Comparison of ENCODE assay signal across 19 mouse cellular contexts in the genomic region with DNA sequence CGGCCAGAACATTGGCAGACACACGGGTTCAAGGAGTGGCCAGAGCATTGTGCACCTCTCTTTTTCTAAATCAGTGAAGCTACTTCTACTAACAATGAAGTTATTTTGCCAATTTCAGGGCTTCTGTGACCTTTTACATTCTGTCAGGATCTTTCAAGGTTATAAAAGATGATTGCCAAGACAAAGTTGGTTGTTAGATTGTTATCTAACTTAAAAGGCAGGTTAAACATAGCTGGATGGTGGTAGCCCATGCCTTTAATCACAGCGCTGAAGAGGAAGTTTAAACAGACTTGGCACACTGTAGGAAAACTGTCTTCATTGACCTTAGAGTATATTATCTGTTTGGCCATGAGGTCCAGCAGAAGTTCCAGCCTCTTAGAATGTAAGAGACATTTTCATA. TPM values are rescaled to one million over a fixed set of nuclear protein-coding genes. Genes with fewer than 3 reads are reported as not detected.
"Had no signal": no experiment of that assay in that cellular context is flagged by ENCODE, and none has a peak within 500 bp of the region (broad histone marks: within the 10 kb centered on the region; RNA-seq: fewer than 3 reads in every experiment).

No protein-coding gene starts in this region.

- H3K4me1 ChIP-seq: lung, embryonic 15.5 days; megakaryocyte, embryonic 14.5 days; midbrain, embryonic 13.5 days; midbrain, embryonic 15.5 days; neural tube, embryonic 12.5 days; stomach, embryonic 15.5 days had no signal

- H3K4me3 ChIP-seq: lung, embryonic 15.5 days; megakaryocyte, embryonic 14.5 days; midbrain, embryonic 13.5 days; midbrain, embryonic 15.5 days; neural tube, embryonic 12.5 days; stomach, embryonic 15.5 days had no signal

- DNase-seq: lung, adult 2 months; thymus, adult 2 months; thymus, postnatal 25 days; thymus, postnatal 4 days had no signal

- ATAC-seq: lung, postnatal 0 days; midbrain, embryonic 13.5 days; midbrain, embryonic 15.5 days had no signal

- H3K27me3 ChIP-seq: lung, embryonic 15.5 days; megakaryocyte, embryonic 14.5 days; midbrain, embryonic 13.5 days; midbrain, embryonic 15.5 days; neural tube, embryonic 12.5 days; stomach, embryonic 15.5 days had no signal

- H3K9me3 ChIP-seq: midbrain, embryonic 13.5 days; midbrain, embryonic 15.5 days; stomach, embryonic 15.5 days had no signal

- H3K27ac ChIP-seq: lung, embryonic 15.5 days; macrophage; midbrain, embryonic 13.5 days; midbrain, embryonic 15.5 days; neural tube, embryonic 12.5 days; stomach, embryonic 15.5 days; stomach, postnatal 0 days had no signal

- H3K4me2 ChIP-seq: lung, embryonic 15.5 days; midbrain, embryonic 11.5 days; midbrain, embryonic 13.5 days; midbrain, embryonic 15.5 days; neural tube, embryonic 12.5 days; stomach, embryonic 15.5 days had no signal

- H3K9ac ChIP-seq: lung, embryonic 15.5 days; midbrain, embryonic 13.5 days; midbrain, embryonic 15.5 days; neural tube, embryonic 12.5 days; stomach, embryonic 15.5 days had no signal

RNA-seq across cellular contexts. Expression of a gene that starts 1.8 kb away (rescaled TPM):
- total RNA-seq: megakaryocyte progenitor cell, adult 5-6 weeks; midbrain, postnatal 0 days; monocyte, adult 5-6 weeks had no signal
- polyA plus RNA-seq: lung, adult 2 months; macrophage; spleen, adult 2 months; thymus, adult 2 months; urinary bladder, adult 2 months had no signal
